Mouse (Mus musculus) spleen, postnatal 14 days (tissue): Measurements from ENCODE around the gene Amdhd1.
"Not testable (repeated sequence)": the region's sequence is repeated elsewhere in the genome, so short reads cannot be mapped to it uniquely, and the experiment has no call there.

Source experiments
- DNase-seq, 2 experiments: peaks; one replicate each; pipeline ENCODE4 v3.0.0; 2021 to 2022; ENCODE audit warnings: low spot score in 2 of 2

Gene Amdhd1

DNA sequence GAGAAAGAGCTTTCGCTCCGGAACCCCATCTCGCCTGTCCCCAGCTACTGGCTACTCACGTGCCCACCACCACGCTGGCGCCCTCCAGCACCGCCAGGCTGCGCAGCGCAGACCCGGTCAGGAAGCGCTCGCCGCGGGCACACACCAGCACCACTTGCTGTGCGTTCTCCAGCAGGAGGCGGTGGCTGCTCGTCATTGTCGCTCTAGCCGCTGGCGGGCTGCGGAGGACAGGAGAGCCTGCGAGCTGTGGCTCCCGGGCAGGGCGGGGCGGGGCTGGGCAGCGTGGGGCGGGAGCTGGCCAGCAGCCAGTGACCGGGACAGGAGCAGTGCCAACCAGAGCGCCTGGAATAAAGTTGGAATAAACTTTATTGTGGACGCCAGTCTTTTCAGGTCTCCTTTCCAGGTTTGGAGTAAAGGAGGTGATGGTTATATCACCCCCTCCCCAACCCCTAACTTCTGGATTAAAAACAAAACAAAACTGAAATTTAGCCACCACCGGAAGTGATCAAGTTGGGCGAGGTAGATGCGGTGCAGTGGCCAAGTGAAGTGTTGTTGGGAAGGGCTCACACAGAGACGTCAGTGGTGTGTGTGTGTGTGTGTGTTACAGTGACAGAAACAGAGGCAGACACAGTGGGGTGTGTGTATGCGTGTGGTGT lies at the start of gene Amdhd1:
Gene Amdhd1, minus strand, starts transcription at position 259 of the 656 bp plus-strand sequence.
- DNase-seq = peak; percentile 69 to 82

DNA sequence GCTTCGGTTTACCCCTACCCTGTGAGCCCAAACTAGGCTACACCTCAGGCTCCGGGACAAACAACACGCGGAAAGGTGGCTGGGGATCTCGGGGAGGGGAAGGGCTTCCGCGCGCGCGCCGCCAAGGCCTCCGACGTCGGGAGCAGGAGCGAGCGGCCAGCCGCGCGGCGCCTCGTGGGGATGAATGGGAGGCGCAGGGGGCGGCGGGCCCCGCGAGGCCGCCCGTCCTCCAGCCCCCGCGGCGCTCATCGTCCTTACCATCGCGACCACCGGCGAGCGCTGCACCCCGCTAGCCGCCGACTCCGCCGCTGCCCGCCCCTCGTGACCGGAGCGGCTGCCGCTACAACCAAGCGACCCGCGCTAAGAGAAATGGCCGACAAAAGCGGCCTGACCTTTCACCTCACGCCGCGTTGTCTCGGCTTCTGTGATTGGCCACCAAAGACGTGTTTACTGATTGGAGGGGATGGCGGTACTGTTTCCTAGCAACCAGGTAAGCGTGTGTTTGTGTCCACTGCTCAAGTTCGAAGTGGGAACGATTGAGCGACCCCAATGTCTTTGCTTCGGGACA lies 49.5 kb upstream of the Amdhd1 start, which contains the start of gene Snrpf:
Gene Snrpf, minus strand, starts transcription at position 426 of the 568 bp plus-strand sequence.
- peak; percentile 78 to 89 for DNase-seq

DNA sequence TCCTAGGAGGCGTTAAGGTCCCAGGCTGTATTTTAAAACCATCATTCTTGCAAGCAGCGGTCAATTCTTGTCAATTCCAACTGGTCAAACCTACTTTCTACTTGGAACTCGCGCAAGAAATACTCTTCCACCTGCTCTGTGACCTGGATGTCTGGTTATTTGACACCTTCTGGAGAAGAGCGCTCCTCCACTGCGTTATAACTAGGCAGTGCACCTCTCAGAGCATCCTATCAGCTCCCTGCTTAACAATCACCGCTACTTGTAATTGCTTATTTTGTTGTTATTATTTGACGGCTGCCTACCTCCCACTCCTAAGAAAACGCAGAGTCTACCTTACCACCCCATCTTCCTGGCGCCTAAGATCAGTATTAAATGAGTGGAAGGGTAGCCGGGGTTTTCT lies 49.0 kb upstream of the Amdhd1 start:
- no peak for DNase-seq

DNA sequence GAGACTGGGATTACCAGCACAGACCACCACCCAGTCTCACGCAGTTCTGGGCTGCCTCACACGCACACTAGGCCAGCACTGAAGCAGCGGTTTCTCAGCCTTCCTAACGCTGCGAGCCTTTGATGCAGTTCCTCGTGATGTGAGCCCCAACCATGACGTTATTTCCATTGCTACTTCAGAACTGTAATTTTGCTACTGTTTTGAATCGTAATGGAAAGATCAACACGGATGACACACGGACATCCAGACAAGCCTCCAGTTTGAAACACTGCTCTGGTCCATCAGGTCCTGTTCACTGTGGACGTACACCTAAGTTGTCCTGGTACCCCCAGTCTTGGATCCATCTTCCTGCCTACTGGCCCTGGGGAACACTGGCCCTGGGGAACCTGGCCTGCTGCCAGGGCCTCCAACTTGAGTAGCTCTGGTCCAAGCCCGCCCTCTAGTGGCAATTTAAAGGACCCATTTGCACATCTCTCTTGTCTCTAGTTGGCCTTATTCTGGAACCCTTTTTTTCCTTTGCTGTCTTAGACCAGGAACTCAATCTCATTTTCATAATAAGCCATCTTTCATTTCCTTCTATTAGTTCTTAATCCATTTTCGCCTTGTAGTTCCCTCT lies 37.5 kb upstream of the Amdhd1 start:
- peak; percentile 20 to 60 for DNase-seq

DNA sequence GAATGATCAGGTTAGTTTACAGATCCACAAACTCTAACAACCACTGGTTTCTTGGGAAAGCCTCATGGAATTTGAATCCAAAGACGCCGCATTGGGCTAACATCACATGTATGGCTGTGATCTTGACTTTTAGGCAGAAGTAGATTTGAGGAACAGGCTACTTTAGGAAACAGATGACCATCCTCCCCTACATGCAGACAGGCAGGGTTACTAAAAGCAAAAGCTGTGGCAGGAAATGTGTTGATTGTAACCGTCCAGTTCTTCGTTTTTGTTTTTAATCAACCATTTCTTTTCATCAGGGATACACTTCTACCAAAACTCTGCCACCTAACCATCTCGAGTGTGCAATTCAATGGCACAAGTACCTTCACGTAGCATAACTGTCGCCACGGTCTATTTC lies 36.1 kb upstream of the Amdhd1 start:
- DNase-seq = no peak

DNA sequence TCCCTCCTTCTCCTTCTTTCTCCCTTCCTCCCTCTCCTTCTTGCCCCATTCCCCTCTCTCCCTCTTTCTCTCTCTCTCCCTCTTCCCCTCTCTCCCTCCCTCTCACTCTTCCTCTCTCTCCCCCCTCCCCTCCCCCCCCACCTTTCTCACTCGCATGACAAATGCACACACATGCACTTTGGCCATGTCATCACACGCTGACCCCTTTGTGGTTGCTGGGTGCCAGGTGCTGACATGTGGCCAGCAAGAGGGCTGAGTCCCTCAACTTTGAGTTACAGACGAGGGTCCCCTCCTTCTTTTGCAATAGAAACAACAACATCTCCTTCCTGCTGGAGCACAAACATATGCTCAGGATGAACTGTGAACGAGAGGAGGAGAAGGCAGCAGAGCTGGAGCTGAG lies 35.1 kb upstream of the Amdhd1 start:
- DNase-seq = no peak

DNA sequence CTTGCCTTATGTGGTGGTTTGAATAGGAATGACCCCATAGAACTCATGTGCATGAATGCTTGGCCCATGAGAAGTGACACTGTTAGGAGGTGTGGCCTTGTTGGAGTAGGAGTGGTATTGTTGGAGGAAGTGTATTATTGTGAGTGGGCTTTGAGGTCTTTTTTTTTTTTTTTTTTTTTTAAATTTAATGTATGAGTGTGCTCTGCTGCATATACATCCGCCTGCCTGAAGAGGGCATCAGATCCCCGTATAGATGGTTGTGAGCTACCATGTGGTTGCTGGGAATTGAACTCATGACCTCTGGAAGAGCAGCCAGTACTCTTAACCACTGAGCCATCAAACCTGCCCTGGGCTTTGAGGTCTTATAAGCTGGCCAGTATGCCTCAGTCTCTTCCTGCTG lies 32.4 kb upstream of the Amdhd1 start:
- no peak for DNase-seq

DNA sequence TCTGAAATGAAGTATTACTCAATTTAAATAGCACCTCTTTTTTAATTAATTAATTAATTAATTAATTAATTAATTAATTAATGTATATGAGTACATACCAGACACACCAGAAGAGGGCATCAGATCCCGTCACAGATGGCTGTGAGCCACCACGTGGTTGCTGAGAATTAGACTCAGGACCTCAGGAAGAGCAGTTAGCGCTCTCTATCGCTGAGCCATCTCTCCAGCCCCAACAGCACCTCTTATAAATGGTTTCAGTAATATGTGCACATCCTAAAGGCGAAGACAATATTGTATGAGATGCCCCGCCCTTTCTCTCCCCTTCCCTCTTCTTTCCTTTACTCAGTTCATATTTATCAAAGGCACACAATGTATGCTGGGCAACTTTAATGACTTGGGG lies 28.8 kb upstream of the Amdhd1 start:
- no peak for DNase-seq

DNA sequence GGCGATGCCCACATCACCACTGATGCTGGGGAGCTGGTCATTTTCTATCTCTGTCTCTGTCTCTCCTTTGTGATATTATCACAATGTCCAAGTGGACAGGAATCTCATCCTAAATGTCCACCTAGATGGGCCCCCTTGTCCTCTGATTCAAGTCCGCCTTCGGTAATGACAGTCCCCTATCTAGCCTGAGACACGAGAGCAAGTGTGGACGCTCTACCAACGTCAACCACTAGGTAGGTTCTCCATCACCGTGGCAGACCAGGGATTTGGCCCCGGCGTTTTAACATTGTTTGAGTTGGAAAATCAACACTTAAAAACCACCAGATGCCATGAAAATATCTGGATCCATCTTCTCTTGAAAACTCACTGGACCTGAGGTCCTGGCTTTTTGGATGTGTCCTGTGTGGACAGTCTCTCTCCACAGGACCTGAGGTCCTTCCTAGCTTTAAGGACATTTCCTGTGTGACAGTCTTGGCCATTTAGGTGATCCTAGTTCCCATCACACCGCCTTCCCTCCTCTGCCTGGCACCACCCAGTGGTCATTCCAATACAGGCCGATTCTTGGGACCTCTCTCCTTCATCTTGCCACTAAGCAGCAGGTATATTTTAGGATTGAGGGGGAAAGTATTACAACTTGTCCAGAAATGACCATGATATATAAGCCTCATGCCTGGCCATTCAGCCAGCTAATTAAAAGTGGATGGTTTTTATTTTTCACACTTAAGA lies 28.2 kb upstream of the Amdhd1 start:
- DNase-seq = no peak

DNA sequence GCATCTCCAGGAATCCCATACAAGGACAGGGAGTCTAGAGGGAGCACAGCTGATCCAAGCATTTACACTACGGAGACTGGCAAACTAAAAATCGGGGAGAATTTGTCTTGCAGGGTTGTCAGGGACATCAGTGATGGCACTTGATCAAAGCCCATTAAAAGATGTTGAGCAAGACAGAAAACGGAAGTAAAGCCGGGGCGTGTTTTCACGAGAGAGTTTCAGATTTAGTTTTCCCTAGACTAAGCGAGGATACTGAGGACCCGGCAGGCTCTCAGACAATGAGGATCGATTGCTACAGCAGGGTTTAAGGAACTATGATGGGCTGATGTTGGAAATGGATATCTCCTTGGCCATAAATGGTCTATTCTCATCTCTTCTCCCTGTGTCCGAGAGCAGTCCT lies 27.2 kb upstream of the Amdhd1 start:
- DNase-seq = no peak

DNA sequence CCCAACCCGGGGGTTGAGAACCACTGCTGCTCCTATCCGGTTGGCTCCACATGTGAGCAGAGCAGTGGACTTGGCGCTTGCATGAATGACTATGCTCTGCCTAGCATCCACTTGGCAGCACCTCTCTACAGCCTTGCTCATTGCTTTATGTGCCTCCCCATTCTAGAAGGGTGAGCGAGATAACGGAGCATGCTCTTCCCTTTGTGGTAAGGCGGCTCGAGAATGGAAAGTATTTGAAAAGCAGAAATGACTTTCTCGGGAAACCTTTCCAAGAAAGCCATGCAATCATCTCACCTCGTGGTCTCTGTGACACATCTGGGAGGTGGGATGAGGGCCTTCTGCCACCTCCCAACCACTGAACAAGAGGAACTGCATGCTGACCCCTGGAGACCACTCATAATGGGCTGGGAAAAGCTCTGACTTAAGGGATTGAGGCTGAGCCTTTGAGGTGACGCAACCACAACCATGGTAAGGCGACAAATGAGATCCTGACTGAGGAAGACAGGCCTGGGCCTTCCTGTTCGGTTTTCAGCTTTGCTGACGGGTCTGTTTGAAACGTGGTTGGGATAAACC lies 24.8 kb upstream of the Amdhd1 start:
- DNase-seq = no peak

DNA sequence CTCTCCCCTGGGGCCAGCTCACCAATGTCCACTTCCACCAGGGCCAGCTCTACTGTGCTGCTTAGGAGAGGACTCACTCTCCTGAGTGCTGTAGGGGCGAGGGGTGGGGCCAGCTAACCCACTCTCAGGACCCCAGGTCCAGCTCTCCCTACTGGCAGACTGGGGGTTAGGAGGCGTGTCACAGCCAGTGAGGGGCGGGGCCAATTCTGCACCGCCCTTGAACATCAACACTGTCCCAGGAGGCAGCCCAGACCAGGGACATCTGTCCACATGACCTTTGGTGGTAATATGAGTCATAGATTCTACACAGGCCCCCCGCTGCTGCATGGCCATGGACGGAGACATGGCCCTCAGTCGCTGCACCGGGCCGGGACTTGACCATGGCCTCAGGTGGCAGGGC lies 20.0 kb upstream of the Amdhd1 start:
- DNase-seq = no peak

DNA sequence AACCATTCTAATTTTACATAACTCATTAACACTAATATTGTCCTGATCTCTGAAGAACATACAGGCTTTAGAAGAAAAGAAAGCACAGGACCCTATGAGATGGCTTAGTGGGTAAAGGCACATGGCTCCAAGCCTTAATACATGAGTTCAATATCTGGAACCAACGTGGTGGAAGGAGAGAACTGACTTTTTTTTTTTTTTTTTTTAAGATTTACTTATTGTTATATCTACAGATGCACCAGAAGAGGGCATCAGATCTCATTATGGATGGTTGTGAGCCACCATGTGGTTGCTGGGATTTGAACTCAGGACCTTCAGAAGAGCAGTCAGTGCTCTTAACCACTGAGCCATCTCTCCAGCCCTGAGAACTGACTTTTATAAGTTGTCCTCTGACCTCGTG lies 18.1 kb upstream of the Amdhd1 start:
- not testable (repeated sequence) for DNase-seq

DNA sequence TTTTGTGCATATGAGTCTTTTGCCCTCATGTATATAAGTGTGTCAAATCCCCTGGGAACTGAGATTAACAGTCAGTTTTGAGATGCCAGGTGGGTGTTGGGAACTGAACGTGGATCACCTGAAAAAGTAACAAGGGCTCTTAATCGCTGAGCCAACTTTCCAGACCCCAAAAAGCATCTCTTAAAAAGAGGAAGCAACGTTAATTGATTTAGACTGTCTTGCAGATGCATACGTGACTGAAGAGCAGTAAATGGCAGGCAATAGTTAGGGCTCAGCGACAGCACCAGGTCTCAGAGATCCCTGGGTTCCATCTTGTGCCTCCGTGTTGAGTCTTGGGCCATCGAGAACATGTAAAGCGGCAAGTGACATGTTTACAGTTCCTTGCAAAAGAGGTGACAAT lies 12.8 kb upstream of the Amdhd1 start:
- DNase-seq = no peak

DNA sequence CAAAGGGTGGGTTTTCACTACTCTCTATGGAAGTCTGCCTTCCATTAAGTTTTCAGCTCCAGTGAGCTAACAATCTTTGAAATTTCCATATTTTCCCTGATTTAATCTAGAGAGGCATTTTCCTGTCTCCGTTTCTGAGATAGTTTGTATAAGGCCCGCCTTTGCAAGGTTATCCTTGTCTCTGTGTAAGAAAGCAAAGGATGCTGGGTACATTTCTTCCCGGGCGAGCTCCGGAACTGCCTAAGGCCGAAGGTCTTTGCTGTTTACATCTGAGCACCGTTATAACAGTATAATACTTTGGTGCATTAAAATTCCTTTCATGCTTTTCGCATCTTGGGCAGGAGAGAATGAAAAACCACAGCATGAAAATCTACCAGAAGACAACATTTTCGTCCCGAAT lies 10.0 kb upstream of the Amdhd1 start:
- DNase-seq = no peak

DNA sequence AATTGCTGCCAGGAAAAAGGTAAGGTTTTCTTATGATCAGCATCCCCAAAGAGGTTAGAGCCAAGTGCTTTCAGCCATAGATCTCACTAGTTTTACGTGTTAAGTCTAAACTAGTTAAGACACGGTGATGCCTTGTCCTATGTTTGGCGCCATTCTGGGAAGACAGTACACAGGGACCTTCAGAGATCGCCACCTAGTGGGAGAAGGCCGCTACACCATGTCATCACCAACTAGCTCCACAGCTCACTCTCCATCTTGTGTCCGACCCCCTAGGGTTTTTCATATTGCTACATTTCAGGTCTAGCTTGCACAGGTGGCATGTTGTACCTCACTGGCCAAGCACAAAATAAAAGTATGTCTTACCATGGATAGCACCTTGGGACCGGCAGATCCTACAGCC lies 9.2 kb upstream of the Amdhd1 start:
- peak; percentile 46 to 64 for DNase-seq

DNA sequence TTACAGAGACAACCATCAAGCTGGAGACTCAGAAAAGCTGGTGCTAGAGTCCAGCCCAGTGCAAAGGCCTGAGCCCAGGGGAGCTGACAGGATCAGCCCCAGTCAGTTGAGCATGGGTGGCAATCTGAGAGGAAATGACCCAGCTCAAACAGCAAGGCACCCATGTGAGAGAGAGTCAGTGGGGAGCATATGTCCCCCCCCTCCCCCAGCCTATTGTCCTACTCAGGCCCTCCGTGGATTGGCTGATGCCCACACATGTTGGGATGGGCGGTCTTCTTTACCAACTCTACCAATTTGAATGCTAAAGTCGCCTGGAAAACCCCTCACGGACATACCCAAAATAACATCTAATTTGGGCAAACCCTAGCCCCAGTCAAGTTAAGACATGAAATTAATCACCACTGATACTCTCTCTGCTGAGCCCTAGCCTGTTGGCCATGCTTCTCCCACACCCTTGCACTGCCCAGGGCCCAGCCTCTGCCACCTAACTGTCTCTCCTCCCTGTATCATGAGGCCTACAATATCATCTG lies 8.0 kb upstream of the Amdhd1 start:
- DNase-seq = no peak

DNA sequence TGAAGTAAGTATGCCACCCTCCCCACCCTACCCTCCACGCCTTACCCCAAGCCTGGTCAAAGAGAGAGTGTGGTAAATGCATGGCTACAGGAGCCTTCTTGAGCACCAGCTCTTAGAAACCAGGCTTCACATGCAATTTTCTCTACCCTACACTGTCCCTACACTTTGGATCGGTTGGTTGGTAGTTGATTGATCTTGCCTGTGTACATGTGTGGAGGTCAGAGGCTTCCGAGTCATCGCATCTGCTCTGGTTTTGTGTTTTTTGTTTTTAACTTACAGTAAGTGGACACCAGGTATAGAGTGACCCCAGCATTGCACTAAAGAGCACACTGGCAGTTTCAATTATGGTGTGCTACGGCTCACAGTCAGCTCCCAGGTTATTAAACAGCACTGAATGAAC lies 4.3 kb upstream of the Amdhd1 start:
- DNase-seq = no peak

DNA sequence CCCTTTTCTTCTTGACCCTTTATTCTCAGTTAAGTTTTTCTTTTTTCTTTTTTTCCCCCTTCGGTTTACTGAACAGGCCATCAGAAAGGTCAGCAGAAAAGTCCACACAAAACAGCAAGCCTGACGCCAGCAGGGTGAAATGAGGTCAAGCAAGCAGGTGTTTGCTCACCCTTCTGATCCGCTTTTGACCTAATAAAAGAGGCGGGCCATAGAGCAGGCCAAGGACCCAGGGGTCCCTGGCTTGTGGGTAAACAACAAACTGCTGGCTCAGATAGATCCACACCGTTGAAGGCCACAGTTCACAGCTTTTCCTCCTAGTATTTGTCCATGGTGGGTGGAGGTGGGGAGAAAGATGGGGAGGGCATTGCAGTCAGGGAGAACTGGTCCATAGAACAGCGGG lies 3.3 kb upstream of the Amdhd1 start:
- DNase-seq = no peak

DNA sequence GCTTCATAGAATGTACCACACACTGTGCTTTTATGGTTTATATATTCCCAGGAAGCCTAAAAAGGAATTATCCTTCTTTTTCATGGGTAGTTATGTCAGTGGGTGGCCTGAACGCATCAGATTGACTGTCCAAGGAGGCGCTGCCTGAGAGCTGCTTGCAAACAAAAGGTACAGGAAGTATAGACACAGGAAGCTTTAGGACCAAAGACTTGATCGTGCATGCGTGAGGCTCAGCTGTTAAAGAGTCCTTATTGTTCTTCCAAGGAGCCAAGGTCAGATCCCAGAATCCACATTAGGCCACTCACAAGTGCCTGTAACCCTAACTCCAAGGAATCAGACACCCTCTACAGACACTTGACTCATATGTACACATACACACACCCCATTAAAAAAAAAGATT lies 2.5 kb upstream of the Amdhd1 start:
- no peak for DNase-seq

DNA sequence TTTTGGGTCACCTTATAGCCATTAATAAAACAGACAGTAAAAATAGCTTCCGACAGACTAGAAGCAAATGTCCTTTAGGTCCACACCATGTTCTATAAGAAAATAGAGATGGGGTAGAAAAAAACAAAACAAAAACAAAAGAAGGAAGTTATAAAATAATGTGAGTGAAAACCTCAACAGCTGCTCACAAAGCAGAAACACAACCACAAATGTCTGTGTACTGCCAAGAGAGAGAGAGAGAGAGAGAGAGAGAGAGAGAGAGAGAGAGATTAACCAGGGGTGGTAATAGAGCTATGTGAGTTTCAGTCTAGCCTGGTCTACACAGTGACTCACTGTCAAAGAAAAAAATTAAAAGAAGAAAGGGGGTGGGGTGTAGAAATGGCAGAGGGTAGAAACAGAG lies 1.8 kb upstream of the Amdhd1 start:
- DNase-seq = no peak
